Mouse (Mus musculus): ENCODE measurements at regions not wholly inside any gene's neighbourhood (a gene's known extent, or its start where the extent isn't known, plus 50 kb on each side); places are given as distances from the start of the nearest gene placed in this dataset.
A peak's percentile ranks its signal among the peaks of the same experiment; 100 is the strongest.

DNA sequence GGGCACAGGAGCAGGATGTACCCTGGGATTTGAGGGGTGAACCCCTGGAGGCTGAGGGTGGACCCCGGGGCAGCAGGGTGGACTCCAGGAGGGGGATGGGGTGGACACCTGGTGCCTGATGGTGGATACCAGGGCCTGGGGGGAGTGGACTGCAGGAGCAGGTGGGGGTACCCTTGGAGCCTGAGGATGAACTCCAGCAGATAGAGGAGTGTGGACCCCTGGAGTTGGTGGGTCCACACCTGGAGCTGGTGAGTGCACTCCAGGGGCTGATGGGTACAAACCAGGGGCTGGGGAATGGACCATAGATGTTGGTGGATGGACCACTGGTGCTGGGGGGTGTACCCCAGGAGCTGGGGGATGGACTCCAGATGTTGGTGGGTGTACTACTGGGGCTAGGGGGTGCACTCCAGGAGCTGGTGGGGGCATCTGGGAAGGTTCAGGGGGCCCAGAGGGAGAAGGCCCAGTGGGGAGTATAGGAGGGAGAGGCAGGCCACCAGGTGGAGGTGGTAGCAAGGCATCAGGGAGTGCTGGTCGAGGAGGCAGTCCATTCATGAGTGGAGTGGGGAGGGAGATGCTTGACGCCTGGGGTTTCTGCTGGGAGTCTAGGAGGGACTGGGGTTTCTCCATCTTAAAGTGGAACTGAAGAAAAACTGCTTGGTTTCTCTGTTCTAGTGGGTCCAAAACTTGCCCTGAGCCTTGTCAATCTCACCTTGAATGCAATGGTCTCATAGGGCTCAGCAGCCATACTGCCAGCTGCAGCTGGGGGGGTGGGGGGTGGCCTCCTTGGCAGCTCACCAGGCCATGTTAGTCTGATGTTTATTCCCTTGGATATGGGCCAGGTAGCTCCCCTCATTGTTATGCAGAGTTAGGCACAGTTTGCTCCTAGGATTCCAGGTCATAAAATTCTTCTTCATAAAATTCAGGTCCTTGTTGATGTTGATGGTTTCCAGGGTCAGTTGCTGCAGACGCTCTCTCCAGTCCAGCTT, 183.0 kb upstream of the Ell2 start:
- no peak for DNase-seq (ENCODE audit: low spot score)
- H3K27me3 ChIP-seq (ENCODE audit: control insufficient read depth, insufficient read depth, low read length) = no peaks in the 10 kb centered on the region
- no peak overlapping the region for H3K9ac ChIP-seq (ENCODE audit: low read length)
- H3K36me3 ChIP-seq (ENCODE audit: control insufficient read depth, insufficient read depth, low read length) = no peaks in the 10 kb centered on the region
- H3K4me3 ChIP-seq (ENCODE audit: low read depth, low read length) = no peak overlapping the region
- WGBS = 77% methylated on average over 4 of the region's 4 CpGs
- no peak overlapping the region for H3K27ac ChIP-seq (ENCODE audit: low read depth, low read length)
- H3K4me1 ChIP-seq (replicated peaks; ENCODE audit: control insufficient read depth, insufficient read depth, low read length) = no peaks in the 10 kb centered on the region
- ATAC-seq (replicated peaks; ENCODE audit: low FRiP score) = peak; percentile 39; the same call in 1 of the 2 replicates
- H3K4me2 ChIP-seq (ENCODE audit: low read depth, low read length, severe bottlenecking) = no peak overlapping the region
- H3K9me3 ChIP-seq (ENCODE audit: control insufficient read depth, low read length) = no peaks in the 10 kb centered on the region

GRCm38 (mm10) chr13:75524481-75524880, 182.1 kb upstream of the Ell2 start:
- Histone ChIP-seq H3K27ac (ENCODE audit: low read depth, low read length) (no peak overlapping the region), H3K4me1 (replicated peaks; ENCODE audit: control insufficient read depth, insufficient read depth, low read length) (no peaks in the 10 kb centered on the region), H3K9ac (ENCODE audit: low read length) (no peak overlapping the region), H3K27me3 (ENCODE audit: control insufficient read depth, insufficient read depth, low read length) (no peaks in the 10 kb centered on the region), H3K36me3 (ENCODE audit: control insufficient read depth, insufficient read depth, low read length) (no peaks in the 10 kb centered on the region), H3K9me3 (ENCODE audit: control insufficient read depth, low read length) (no peaks in the 10 kb centered on the region), H3K4me2 (ENCODE audit: low read depth, low read length, severe bottlenecking) (no peak overlapping the region), H3K4me3 (ENCODE audit: low read depth, low read length) (no peak overlapping the region)
- DNase-seq (ENCODE audit: low spot score) = no peak
- WGBS = 94% methylated on average over 4 of the region's 4 CpGs
- ATAC-seq (replicated peaks; ENCODE audit: low FRiP score) = no peak

DNA sequence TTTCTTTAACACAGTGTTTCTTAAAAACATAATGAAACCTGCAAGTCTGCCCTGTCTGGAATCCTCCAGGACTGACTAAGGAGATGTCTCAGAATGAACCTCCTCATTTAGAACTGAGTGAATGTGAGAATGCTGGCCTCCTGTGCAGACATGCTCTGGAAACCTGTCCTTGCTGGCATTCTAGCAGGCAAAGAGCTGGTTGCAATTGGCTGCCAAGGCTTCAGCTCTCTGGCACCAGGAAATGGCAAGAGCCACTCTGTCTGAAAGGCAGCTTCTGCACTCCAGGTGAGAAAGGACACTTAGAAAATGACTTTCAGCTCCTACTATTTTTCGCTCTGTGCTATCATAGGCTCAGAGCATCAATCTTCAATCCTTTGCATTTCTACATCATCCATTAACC, 175.0 kb upstream of the Ell2 start:
- Histone ChIP-seq H3K4me3 (ENCODE audit: low read depth, low read length) (no peak overlapping the region), H3K9ac (ENCODE audit: low read length) (no peak overlapping the region), H3K4me2 (ENCODE audit: low read depth, low read length, severe bottlenecking) (no peak overlapping the region), H3K27me3 (ENCODE audit: control insufficient read depth, insufficient read depth, low read length) (no peaks in the 10 kb centered on the region), H3K9me3 (ENCODE audit: control insufficient read depth, low read length) (no peaks in the 10 kb centered on the region), H3K36me3 (ENCODE audit: control insufficient read depth, insufficient read depth, low read length) (no peaks in the 10 kb centered on the region), H3K4me1 (replicated peaks; ENCODE audit: control insufficient read depth, insufficient read depth, low read length) (no peaks in the 10 kb centered on the region), H3K27ac (ENCODE audit: low read depth, low read length) (no peak overlapping the region)
- WGBS = 95% methylated on average over 1 of the region's 1 CpGs
- ATAC-seq (replicated peaks; ENCODE audit: low FRiP score) = no peak
- no peak for DNase-seq (ENCODE audit: low spot score)

- Histone ChIP-seq H3K9ac (ENCODE audit: low read length) (no peak overlapping the region), H3K4me3 (ENCODE audit: low read depth, low read length) (no peak overlapping the region), H3K4me2 (ENCODE audit: low read depth, low read length, severe bottlenecking) (no peak overlapping the region), H3K27ac (ENCODE audit: low read depth, low read length) (no peak overlapping the region), H3K9me3 (ENCODE audit: control insufficient read depth, low read length) (no peaks in the 10 kb centered on the region), H3K27me3 (ENCODE audit: control insufficient read depth, insufficient read depth, low read length) (no peaks in the 10 kb centered on the region), H3K4me1 (replicated peaks; ENCODE audit: control insufficient read depth, insufficient read depth, low read length) (0 out of 2 replicates have a peak, but pooled peaks cover 2% of the 10 kb centered on the region), H3K36me3 (ENCODE audit: control insufficient read depth, insufficient read depth, low read length) (no peaks in the 10 kb centered on the region)
- DNase-seq (ENCODE audit: low spot score) = no peak
- WGBS = 49% methylated on average over 2 of the region's 2 CpGs
- ATAC-seq (replicated peaks; ENCODE audit: low FRiP score) = peak; percentile 70
Measured at GRCm38 (mm10) chr13:75541446-75541845, 165.1 kb upstream of the Ell2 start.

DNA sequence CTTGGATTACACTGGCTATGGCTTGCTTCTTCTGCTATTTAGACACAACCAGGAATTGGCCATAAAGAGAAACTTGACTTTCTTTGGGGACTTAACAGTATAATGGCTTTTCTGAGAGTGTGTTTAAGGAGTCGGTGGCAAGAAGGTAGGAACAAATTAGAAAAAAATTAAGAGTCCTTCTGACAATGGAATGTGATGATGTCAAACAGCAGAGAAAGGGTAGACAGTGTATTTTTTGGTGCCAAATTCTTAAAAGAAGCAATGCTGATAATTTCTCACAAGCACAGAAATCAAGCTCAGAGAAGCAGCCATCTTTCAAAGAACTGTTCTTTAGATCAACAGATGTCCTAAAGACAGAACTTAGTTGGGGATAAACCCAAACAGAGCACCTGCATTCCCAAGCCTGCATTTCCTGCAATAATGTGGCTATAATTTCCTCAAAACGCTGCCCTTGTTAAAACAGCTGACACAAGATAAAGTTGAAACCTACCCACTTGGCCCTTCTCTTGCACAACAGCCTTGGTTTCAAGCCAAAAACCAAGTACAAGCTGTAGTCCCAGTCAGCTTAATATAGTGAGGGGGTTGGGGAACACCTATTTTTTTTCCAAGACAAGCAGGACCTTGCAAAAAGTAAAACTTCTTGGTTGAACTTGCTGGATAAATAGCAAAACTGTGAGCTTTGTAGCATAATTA, 164.2 kb upstream of the Ell2 start:
- Histone ChIP-seq H3K27ac (ENCODE audit: low read depth, low read length) (no peak overlapping the region), H3K27me3 (ENCODE audit: control insufficient read depth, insufficient read depth, low read length) (no peaks in the 10 kb centered on the region), H3K36me3 (ENCODE audit: control insufficient read depth, insufficient read depth, low read length) (no peaks in the 10 kb centered on the region), H3K4me3 (ENCODE audit: low read depth, low read length) (no peak overlapping the region), H3K4me1 (replicated peaks; ENCODE audit: control insufficient read depth, insufficient read depth, low read length) (0 out of 2 replicates have a peak, but pooled peaks cover 2% of the 10 kb centered on the region), H3K9ac (ENCODE audit: low read length) (no peak overlapping the region), H3K9me3 (ENCODE audit: control insufficient read depth, low read length) (no peaks in the 10 kb centered on the region), H3K4me2 (ENCODE audit: low read depth, low read length, severe bottlenecking) (no peak overlapping the region)
- no peak for DNase-seq (ENCODE audit: low spot score)
- 77% methylated on average over 2 of the region's 2 CpGs for WGBS
- no peak for ATAC-seq (replicated peaks; ENCODE audit: low FRiP score)

DNA sequence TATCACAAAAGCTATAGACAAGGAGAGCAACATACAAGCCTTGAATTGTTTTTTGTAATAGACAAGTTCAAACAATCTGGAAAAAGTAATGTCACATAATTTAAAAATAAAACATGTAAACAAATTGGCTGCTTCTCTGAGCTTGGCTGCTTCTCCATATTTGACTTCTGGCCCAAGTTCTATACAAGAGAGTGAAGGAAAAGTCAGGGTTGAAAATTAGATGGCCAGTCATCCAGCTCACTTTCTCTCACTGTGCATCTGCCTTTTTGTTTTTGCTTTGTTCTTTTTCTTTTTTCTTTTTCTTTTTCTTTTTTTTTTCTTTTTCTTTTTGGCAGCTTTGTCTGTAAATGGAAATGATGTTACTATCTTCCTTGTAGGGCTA, 163.6 kb upstream of the Ell2 start:
- DNase-seq (ENCODE audit: low spot score) (no peak), ATAC-seq (replicated peaks; ENCODE audit: low FRiP score) (no peak)
- no peak overlapping the region for H3K9ac ChIP-seq (ENCODE audit: low read length)
- H3K4me2 ChIP-seq (ENCODE audit: low read depth, low read length, severe bottlenecking) = no peak overlapping the region
- H3K4me1 ChIP-seq (replicated peaks; ENCODE audit: control insufficient read depth, insufficient read depth, low read length) = 0 out of 2 replicates have a peak, but pooled peaks cover 2% of the 10 kb centered on the region
- H3K27me3 ChIP-seq (ENCODE audit: control insufficient read depth, insufficient read depth, low read length) = no peaks in the 10 kb centered on the region
- no peak overlapping the region for H3K4me3 ChIP-seq (ENCODE audit: low read depth, low read length)
- no peaks in the 10 kb centered on the region for H3K36me3 ChIP-seq (ENCODE audit: control insufficient read depth, insufficient read depth, low read length)
- H3K9me3 ChIP-seq (ENCODE audit: control insufficient read depth, low read length) = no peaks in the 10 kb centered on the region
- no peak overlapping the region for H3K27ac ChIP-seq (ENCODE audit: low read depth, low read length)

DNA sequence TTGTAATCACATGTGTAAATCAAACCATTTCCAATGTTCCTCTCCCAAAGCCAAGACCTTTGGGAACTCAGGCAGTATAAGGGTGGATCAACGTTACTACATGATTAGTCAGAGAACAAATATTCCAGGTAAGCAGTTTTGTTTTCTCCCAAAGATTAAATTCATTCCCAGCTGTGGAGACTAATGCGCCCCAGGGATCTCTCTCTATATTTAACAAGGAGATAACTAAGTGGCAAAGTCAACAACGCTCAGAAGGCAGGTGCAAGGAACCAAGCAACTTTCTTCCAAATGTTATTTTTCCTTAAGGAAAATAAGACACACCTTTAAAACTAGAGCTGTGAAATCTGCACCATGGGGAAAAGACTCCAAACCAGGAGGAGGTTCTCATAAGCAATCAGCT, 163.0 kb upstream of the Ell2 start:
- Histone ChIP-seq H3K4me1 (replicated peaks; ENCODE audit: control insufficient read depth, insufficient read depth, low read length) (0 out of 2 replicates have a peak, but pooled peaks cover 2% of the 10 kb centered on the region), H3K4me3 (ENCODE audit: low read depth, low read length) (no peak overlapping the region), H3K4me2 (ENCODE audit: low read depth, low read length, severe bottlenecking) (no peak overlapping the region), H3K36me3 (ENCODE audit: control insufficient read depth, insufficient read depth, low read length) (no peaks in the 10 kb centered on the region), H3K9ac (ENCODE audit: low read length) (no peak overlapping the region), H3K9me3 (ENCODE audit: control insufficient read depth, low read length) (no peaks in the 10 kb centered on the region), H3K27me3 (ENCODE audit: control insufficient read depth, insufficient read depth, low read length) (no peaks in the 10 kb centered on the region), H3K27ac (ENCODE audit: low read depth, low read length) (no peak overlapping the region)
- 92% methylated on average over 3 of the region's 3 CpGs for WGBS
- DNase-seq (ENCODE audit: low spot score) (no peak), ATAC-seq (replicated peaks; ENCODE audit: low FRiP score) (no peak)

- Histone ChIP-seq H3K27me3 (ENCODE audit: control insufficient read depth, insufficient read depth, low read length) (no peaks in the 10 kb centered on the region), H3K9ac (ENCODE audit: low read length) (no peak overlapping the region), H3K4me3 (ENCODE audit: low read depth, low read length) (no peak overlapping the region), H3K4me2 (ENCODE audit: low read depth, low read length, severe bottlenecking) (no peak overlapping the region), H3K4me1 (replicated peaks; ENCODE audit: control insufficient read depth, insufficient read depth, low read length) (0 out of 2 replicates have a peak, but pooled peaks cover 2% of the 10 kb centered on the region), H3K9me3 (ENCODE audit: control insufficient read depth, low read length) (no peaks in the 10 kb centered on the region), H3K27ac (ENCODE audit: low read depth, low read length) (no peak overlapping the region), H3K36me3 (ENCODE audit: control insufficient read depth, insufficient read depth, low read length) (no peaks in the 10 kb centered on the region)
- no peak for ATAC-seq (replicated peaks; ENCODE audit: low FRiP score)
- no peak for DNase-seq (ENCODE audit: low spot score)
Measured at GRCm38 (mm10) chr13:75544728-75545127, 161.8 kb upstream of the Ell2 start.
